Mouse (Mus musculus): ENCODE data around the gene Tnfrsf8. TPM values are rescaled to one million over a fixed set of nuclear protein-coding genes. Genes with fewer than 3 reads are reported as not detected.

Gene Tnfrsf8
- total RNA-seq (2023) = 0.17 to 0.27 TPM (median 0.24 TPM) in 3 of 4 replicates, not detected in the other

DNA sequence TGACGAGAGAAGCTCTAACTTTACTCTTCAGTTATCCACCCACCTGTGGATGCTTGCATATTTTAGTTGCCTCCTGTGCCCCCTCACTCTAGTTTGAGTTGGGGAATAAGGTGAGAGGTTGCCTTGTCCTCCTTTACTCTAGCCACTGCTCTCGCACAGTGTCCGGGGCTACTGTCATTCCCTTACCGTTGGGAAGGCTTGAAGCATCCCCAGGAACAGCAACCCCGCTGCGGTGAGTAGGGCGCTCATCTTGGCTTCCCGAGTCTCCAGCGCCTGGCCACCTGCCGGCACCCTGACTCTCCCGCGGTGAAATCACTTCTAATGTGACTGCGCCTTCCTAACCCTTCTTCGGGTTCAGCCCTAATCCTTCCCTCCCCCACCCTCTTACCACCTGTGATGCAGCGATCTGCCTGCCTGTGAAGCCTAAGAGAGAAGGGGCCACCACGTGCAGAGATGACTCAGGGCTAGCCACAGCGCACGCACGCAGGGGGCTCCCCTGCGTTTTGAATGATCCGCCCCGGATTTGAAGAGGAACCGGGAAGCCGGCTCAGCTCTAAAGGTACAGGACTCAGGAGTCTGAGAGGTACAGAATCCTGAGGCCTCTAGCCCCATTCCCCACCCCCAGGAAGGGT lies at the start of gene Tnfrsf8:
Gene Tnfrsf8, minus strand, starts transcription at position 329 of the 632 bp plus-strand sequence.

GRCm38 (mm10) chr4:145246173-145247011 lies 68.6 kb downstream of the Tnfrsf8 start, which contains the start of gene Tnfrsf1b:
Tnfrsf1b (minus strand) TSS chr4:145246870.

Other genes with a start within 250 kb of the Tnfrsf8 start
- 59.5 to 73.7 TPM (median 64.5 TPM) in 4 replicates for gene Vps13d, start 120.2 kb downstream of the Tnfrsf8 start, total RNA-seq (2023)
- 19.8 to 22.7 TPM (median 21.3 TPM) in 4 replicates for gene Tnfrsf1b, start 68.3 kb downstream of the Tnfrsf8 start, total RNA-seq (2023)
- gene Zfp990, start 195.6 kb upstream of the Tnfrsf8 start, total RNA-seq (2023) = 5.6 to 6.7 TPM (median 6.4 TPM) in 4 replicates